Mouse (Mus musculus): ENCODE data around the gene Krt36. TPM values are rescaled to one million over a fixed set of nuclear protein-coding genes. Genes with fewer than 3 reads are reported as not detected.

Gene Krt36
- polyA plus RNA-seq, 1 experiment, result 0.50 TPM

- Histone ChIP-seq H3K4me3 (replicated peaks; ENCODE audit: extremely low read depth, low read depth, low read length) (no peak overlapping the region), H3K4me1 (ENCODE audit: control insufficient read depth, insufficient read depth, low read length) (no peaks in the 10 kb centered on the region)
- 59% methylated on average over 9 of the region's 9 CpGs for WGBS
- no peak for TF ChIP-seq CTCF (IDR thresholded peaks at IDR 0.05; ENCODE audit: insufficient read depth, low read length)
- no peak for TF ChIP-seq POLR2A (IDR thresholded peaks at IDR 0.05; ENCODE audit: borderline replicate concordance, extremely low read depth, low read depth, low read length)
- no peak for DNase-seq
Measured at GRCm38 (mm10) chr11:100097819-100098218, 7.6 kb downstream of the Krt36 start.

- Histone ChIP-seq H3K4me1 (ENCODE audit: control insufficient read depth, insufficient read depth, low read length) (no peaks in the 10 kb centered on the region), H3K4me3 (replicated peaks; ENCODE audit: extremely low read depth, low read depth, low read length) (no peak within 1 kb of the TSS)
- 87% methylated on average over 9 of the region's 9 CpGs for WGBS
- TF ChIP-seq POLR2A (IDR thresholded peaks at IDR 0.05; ENCODE audit: borderline replicate concordance, extremely low read depth, low read depth, low read length), result no peak
- TF ChIP-seq CTCF (IDR thresholded peaks at IDR 0.05; ENCODE audit: insufficient read depth, low read length), result no peak
- no peak for DNase-seq
Measured at GRCm38 (mm10) chr11:100096141-100096540, 9.3 kb downstream of the Krt36 start, which contains the start of gene Krt35. TSS of gene Krt35 (minus strand) at chr11:100096241.

GRCm38 (mm10) chr11:100088378-100089025 lies 16.9 kb downstream of the Krt36 start:
- Histone ChIP-seq H3K4me3 (replicated peaks; ENCODE audit: extremely low read depth, low read depth, low read length) (no peak overlapping the region), H3K4me1 (ENCODE audit: control insufficient read depth, insufficient read depth, low read length) (no peaks in the 10 kb centered on the region)
- WGBS, result 61% methylated on average over 7 of the region's 7 CpGs
- no peak for DNase-seq
- TF ChIP-seq POLR2A (IDR thresholded peaks at IDR 0.05; ENCODE audit: borderline replicate concordance, extremely low read depth, low read depth, low read length), result no peak
- TF ChIP-seq CTCF (IDR thresholded peaks at IDR 0.05; ENCODE audit: insufficient read depth, low read length), result no peak

GRCm38 (mm10) chr11:100087861-100088260 lies 17.6 kb downstream of the Krt36 start, which contains the start of gene Krt32:
TSS of gene Krt32 (minus strand) at chr11:100088226.
- no peaks in the 10 kb centered on the region for H3K4me1 ChIP-seq (ENCODE audit: control insufficient read depth, insufficient read depth, low read length)
- H3K4me3 ChIP-seq (replicated peaks; ENCODE audit: extremely low read depth, low read depth, low read length), result no peak within 1 kb of the TSS
- TF ChIP-seq POLR2A (IDR thresholded peaks at IDR 0.05; ENCODE audit: borderline replicate concordance, extremely low read depth, low read depth, low read length) (no peak), CTCF (IDR thresholded peaks at IDR 0.05; ENCODE audit: insufficient read depth, low read length) (no peak)
- WGBS, result 76% methylated on average over 10 of the region's 10 CpGs
- no peak for DNase-seq

- no peak for DNase-seq
- no peak overlapping the region for H3K4me3 ChIP-seq (replicated peaks; ENCODE audit: extremely low read depth, low read depth, low read length)
- no peaks in the 10 kb centered on the region for H3K4me1 ChIP-seq (ENCODE audit: control insufficient read depth, insufficient read depth, low read length)
- WGBS, result 50% methylated on average over 1 of the region's 1 CpGs
- TF ChIP-seq CTCF (IDR thresholded peaks at IDR 0.05; ENCODE audit: insufficient read depth, low read length), result no peak
Measured at GRCm38 (mm10) chr11:100073873-100074272, 31.6 kb downstream of the Krt36 start.

- 53% methylated on average over 17 of the region's 17 CpGs for WGBS
- peak; percentile 26 for DNase-seq
- TF ChIP-seq CTCF (IDR thresholded peaks at IDR 0.05; ENCODE audit: insufficient read depth, low read length), result no peak
- no peak for TF ChIP-seq POLR2A (IDR thresholded peaks at IDR 0.05; ENCODE audit: borderline replicate concordance, extremely low read depth, low read depth, low read length)
- no peaks in the 10 kb centered on the region for H3K4me1 ChIP-seq (ENCODE audit: control insufficient read depth, insufficient read depth, low read length)
- H3K4me3 ChIP-seq (replicated peaks; ENCODE audit: extremely low read depth, low read depth, low read length), result no peak overlapping the region
Measured at GRCm38 (mm10) chr11:100067293-100068036, 38.0 kb downstream of the Krt36 start.

GRCm38 (mm10) chr11:100066236-100067010 lies 39.0 kb downstream of the Krt36 start:
- TF ChIP-seq POLR2A (IDR thresholded peaks at IDR 0.05; ENCODE audit: borderline replicate concordance, extremely low read depth, low read depth, low read length) (no peak), CTCF (IDR thresholded peaks at IDR 0.05; ENCODE audit: insufficient read depth, low read length) (no peak)
- WGBS, result 53% methylated on average over 12 of the region's 12 CpGs
- no peak for DNase-seq
- Histone ChIP-seq H3K4me3 (replicated peaks; ENCODE audit: extremely low read depth, low read depth, low read length) (no peak overlapping the region), H3K4me1 (ENCODE audit: control insufficient read depth, insufficient read depth, low read length) (no peaks in the 10 kb centered on the region)

GRCm38 (mm10) chr11:100058875-100059274 lies 46.6 kb downstream of the Krt36 start:
- DNase-seq, result no peak
- no peak for TF ChIP-seq CTCF (IDR thresholded peaks at IDR 0.05; ENCODE audit: insufficient read depth, low read length)
- H3K4me3 ChIP-seq (replicated peaks; ENCODE audit: extremely low read depth, low read depth, low read length), result no peak overlapping the region
- whole genome bisulfite sequencing, result 75% methylated on average over 8 of the region's 8 CpGs
- H3K4me1 ChIP-seq (ENCODE audit: control insufficient read depth, insufficient read depth, low read length), result no peaks in the 10 kb centered on the region

Data from lung, adult 2 months (tissue).